Comparison of ENCODE assay signal across 12 mouse cellular contexts in genomic region chr7:119880345-119880744, GRCm38 (mm10). TPM values are rescaled to one million over a fixed set of nuclear protein-coding genes. Genes with fewer than 3 reads are reported as not detected.
DNase-seq lines count a peak whose midpoint lies in the region; ATAC-seq and TF ChIP-seq lines count a peak whose summit lies in the region.
"Had no signal": no experiment of that assay in that cellular context is flagged by ENCODE, and none has a peak within 500 bp of the region (broad histone marks: within the 10 kb centered on the region; RNA-seq: fewer than 3 reads in every experiment).

No protein-coding gene starts in this region.

- no peak for ATAC-seq in kidney, embryonic 16.5 days (ENCODE audit: low FRiP score, low TSS enrichment)
- ATAC-seq in intestine, embryonic 15.5 days: peak; percentile 79
- ATAC-seq in erythroid progenitor cell, adult 5-6 weeks (replicated peaks; ENCODE audit: low FRiP score, poor library complexity, severe bottlenecking): no peak
- ATAC-seq: midbrain, embryonic 13.5 days had no signal

- 90% methylated on average over 5 of the region's 5 CpGs for WGBS in kidney, embryonic 16.5 days
- 71% methylated on average over 5 of the region's 5 CpGs for WGBS in intestine, embryonic 15.5 days
- 43% methylated on average over 5 of the region's 5 CpGs for WGBS in macrophage (ENCODE audit: missing documents)

- TF ChIP-seq POLR2A in bone marrow macrophage, adult 2 months (IDR thresholded peaks at IDR 0.05; ENCODE audit: borderline replicate concordance, low read depth, low read length): no peak

- peaks cover 26% of the 10 kb centered on the region for H3K79me2 ChIP-seq in macrophage (ENCODE audit: inconsistent target)

- no peak overlapping the region for H3K4me3 ChIP-seq in kidney, embryonic 16.5 days (ENCODE audit: low read length)
- no peak overlapping the region for H3K4me3 ChIP-seq in bone marrow macrophage, adult 2 months (ENCODE audit: insufficient read depth, low read length)
- no peak overlapping the region for H3K4me3 ChIP-seq in intestine, embryonic 15.5 days (replicated peaks)
- no peak overlapping the region for H3K4me3 ChIP-seq in macrophage (ENCODE audit: inconsistent target)
- H3K4me3 ChIP-seq: heart, embryonic 15.5 days; layer of hippocampus, adult 2 months; midbrain, embryonic 13.5 days had no signal

- H3K4me1 ChIP-seq in kidney, embryonic 16.5 days (ENCODE audit: insufficient read depth, low read length): no peaks in the 10 kb centered on the region; the same call in 1 of the 2 replicates
- H3K4me1 ChIP-seq in bone marrow macrophage, adult 2 months (ENCODE audit: control insufficient read depth, insufficient read depth, low read length): peaks cover 41% of the 10 kb centered on the region
- H3K4me1 ChIP-seq in intestine, embryonic 15.5 days (replicated peaks): no peaks in the 10 kb centered on the region
- H3K4me1 ChIP-seq: midbrain, embryonic 13.5 days had no signal

- H3K27ac ChIP-seq in kidney, embryonic 16.5 days (ENCODE audit: low read length): no peak overlapping the region
- peak overlapping the region; percentile 88 for H3K27ac ChIP-seq in bone marrow macrophage, adult 2 months (ENCODE audit: insufficient read depth, low read depth, low read length)
- peak overlapping the region; percentile 60; the same call in 1 of the 2 replicates for H3K27ac ChIP-seq in intestine, embryonic 15.5 days
- peak overlapping the region; percentile 48 for H3K27ac ChIP-seq in macrophage
- H3K27ac ChIP-seq: heart, embryonic 15.5 days; hindbrain, embryonic 14.5 days; layer of hippocampus, adult 2 months; midbrain, embryonic 13.5 days had no signal

- H3K9me3 ChIP-seq in kidney, embryonic 16.5 days (ENCODE audit: low read length): no peaks in the 10 kb centered on the region
- H3K9me3 ChIP-seq in intestine, embryonic 15.5 days: no peaks in the 10 kb centered on the region
- H3K9me3 ChIP-seq: heart, embryonic 15.5 days; midbrain, embryonic 13.5 days had no signal

- DNase-seq in kidney, adult 9 months: peak; percentile 84
- DNase-seq in urinary bladder, postnatal 25 days (ENCODE audit: low spot score): no peak
- DNase-seq: cerebellum, adult 2 months had no signal

- no peak overlapping the region for H3K9ac ChIP-seq in kidney, embryonic 16.5 days (replicated peaks; ENCODE audit: low read length)
- H3K9ac ChIP-seq in intestine, embryonic 15.5 days: no peak overlapping the region
- H3K9ac ChIP-seq: heart, embryonic 15.5 days; hindbrain, embryonic 14.5 days; midbrain, embryonic 13.5 days had no signal

- H3K36me3 ChIP-seq in kidney, embryonic 16.5 days (ENCODE audit: insufficient read depth, low read length): no peaks in the 10 kb centered on the region
- H3K36me3 ChIP-seq in intestine, embryonic 15.5 days: 0 out of 2 replicates have a peak, but pooled peaks cover 2% of the 10 kb centered on the region
- H3K36me3 ChIP-seq in macrophage (ENCODE audit: inconsistent target): no peaks in the 10 kb centered on the region
- H3K36me3 ChIP-seq: heart, embryonic 15.5 days had no signal

- H3K4me2 ChIP-seq in kidney, embryonic 16.5 days (replicated peaks; ENCODE audit: low read depth, low read length): no peak overlapping the region
- H3K4me2 ChIP-seq in intestine, embryonic 15.5 days (replicated peaks): no peak overlapping the region
- H3K4me2 ChIP-seq: heart, embryonic 15.5 days; hindbrain, embryonic 14.5 days; midbrain, embryonic 13.5 days had no signal

- H3K27me3 ChIP-seq in kidney, embryonic 16.5 days (ENCODE audit: insufficient read depth, low read length): no peaks in the 10 kb centered on the region
- no peaks in the 10 kb centered on the region for H3K27me3 ChIP-seq in intestine, embryonic 15.5 days (replicated peaks)
- H3K27me3 ChIP-seq: heart, embryonic 15.5 days; midbrain, embryonic 13.5 days had no signal

- no peak for TF ChIP-seq CTCF in bone marrow macrophage, adult 2 months (IDR thresholded peaks at IDR 0.05; ENCODE audit: low read depth, low read length)

RNA-seq across cellular contexts. Expression of gene Lyrm1, which starts 15.3 kb away (rescaled TPM):
- polyA plus RNA-seq in kidney, embryonic 16.5 days (2015; fragmentation: Nextera tagmentation; extraction: Ambion mirVana): 6.5 and 7.4 TPM in 2 replicates
- polyA plus RNA-seq in bone marrow macrophage, adult 2 months (2012; ENCODE audit: insufficient read depth, insufficient read length, missing spikeins): 6.4 and 7.1 TPM in 2 replicates
- polyA plus RNA-seq in intestine, embryonic 15.5 days (2015; fragmentation: Nextera tagmentation; extraction: Ambion mirVana): 8.1 and 9.5 TPM in 2 replicates
- total RNA-seq in macrophage (2018; cell fraction: chromatin; rRNA removed): 10 to 100 TPM in 6 of 26 experiments, 1 to 10 TPM in 20; 2.7 to 15.7 (median 7.0) TPM
- total RNA-seq in macrophage (2018; cell fraction: cytosol; rRNA removed): 10 to 100 TPM in 11 of 26 experiments, 1 to 10 TPM in 15; 5.2 to 15.4 (median 9.2) TPM
- total RNA-seq in macrophage (2018; cell fraction: nucleus; rRNA removed): 10 to 100 TPM in 8 of 26 experiments, 1 to 10 TPM in 18; 4.9 to 13.5 (median 8.6) TPM
- polyA plus RNA-seq in macrophage (2018): 6.2 to 21.0 TPM (median 8.1 TPM) in 3 replicates
- 5.0 TPM in 1 of 2 replicates, not detected in the other for total RNA-seq in erythroid progenitor cell, adult 5-6 weeks (2015; ENCODE audit: low replicate concordance)
- total RNA-seq in erythroid progenitor cell, adult 5-6 weeks (2017; ENCODE audit: low replicate concordance): 3.2 TPM in 1 of 2 replicates, not detected in the other

RNA-seq across cellular contexts. Expression of gene Dcun1d3, which starts 15.8 kb away (rescaled TPM):
- polyA plus RNA-seq in kidney, embryonic 16.5 days (2015; fragmentation: Nextera tagmentation; extraction: Ambion mirVana): 10.9 and 11.3 TPM in 2 replicates
- 7.8 and 13.0 TPM in 2 replicates for polyA plus RNA-seq in bone marrow macrophage, adult 2 months (2012; ENCODE audit: insufficient read depth, insufficient read length, missing spikeins)
- polyA plus RNA-seq in intestine, embryonic 15.5 days (2015; fragmentation: Nextera tagmentation; extraction: Ambion mirVana): 10.6 and 11.6 TPM in 2 replicates
- 10 to 100 TPM; 26.4 to 85.5 (median 42.5) TPM for total RNA-seq in macrophage (2018; cell fraction: chromatin; rRNA removed)
- 10 to 100 TPM in 22 of 26 experiments, 1 to 10 TPM in 4; 9.5 to 30.1 (median 12.5) TPM for total RNA-seq in macrophage (2018; cell fraction: cytosol; rRNA removed)
- 10 to 100 TPM; 25.7 to 99.9 (median 40.9) TPM for total RNA-seq in macrophage (2018; cell fraction: nucleus; rRNA removed)
- polyA plus RNA-seq in macrophage (2018): 6.6 to 9.8 TPM (median 9.0 TPM) in 3 replicates
- total RNA-seq in erythroid progenitor cell, adult 5-6 weeks (2015; ENCODE audit: low replicate concordance): 0.84 and 6.1 TPM in 2 replicates
- total RNA-seq in erythroid progenitor cell, adult 5-6 weeks (2017; ENCODE audit: low replicate concordance): 1.4 and 2.8 TPM in 2 replicates
